Mouse (Mus musculus): ENCODE results near the gene Clca3a2.
"Not testable (repeated sequence)": the region's sequence is repeated elsewhere in the genome, so short reads cannot be mapped to it uniquely, and the experiment has no call there.

Clca3a2 gene

DNA sequence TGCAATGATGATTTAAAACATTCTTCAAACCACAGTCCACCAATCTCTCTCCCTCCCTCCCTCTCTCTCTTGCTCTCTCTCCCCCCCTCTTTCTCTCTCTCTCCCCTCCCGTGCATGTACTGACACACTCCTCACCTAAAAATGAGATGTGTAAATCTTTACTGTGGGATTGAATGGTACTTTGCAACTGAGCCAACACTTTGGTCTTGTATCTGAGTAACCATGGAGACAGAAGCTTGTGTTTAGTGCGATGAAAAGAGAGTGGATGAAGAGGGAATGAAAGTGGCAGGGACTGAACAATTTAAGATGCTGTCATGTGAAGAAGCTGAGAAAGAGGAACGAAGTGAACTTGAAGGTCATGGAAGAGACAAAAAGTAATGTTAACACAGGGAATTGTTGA is 71.6 kb downstream of the Clca3a2 start:
- not testable (repeated sequence) for DNase-seq (ENCODE audit: low read depth)

Data from NIH3T3 (cell line).